Mouse (Mus musculus): ENCODE measurements around the gene Sipa1l3.

The Sipa1l3 gene

DNA sequence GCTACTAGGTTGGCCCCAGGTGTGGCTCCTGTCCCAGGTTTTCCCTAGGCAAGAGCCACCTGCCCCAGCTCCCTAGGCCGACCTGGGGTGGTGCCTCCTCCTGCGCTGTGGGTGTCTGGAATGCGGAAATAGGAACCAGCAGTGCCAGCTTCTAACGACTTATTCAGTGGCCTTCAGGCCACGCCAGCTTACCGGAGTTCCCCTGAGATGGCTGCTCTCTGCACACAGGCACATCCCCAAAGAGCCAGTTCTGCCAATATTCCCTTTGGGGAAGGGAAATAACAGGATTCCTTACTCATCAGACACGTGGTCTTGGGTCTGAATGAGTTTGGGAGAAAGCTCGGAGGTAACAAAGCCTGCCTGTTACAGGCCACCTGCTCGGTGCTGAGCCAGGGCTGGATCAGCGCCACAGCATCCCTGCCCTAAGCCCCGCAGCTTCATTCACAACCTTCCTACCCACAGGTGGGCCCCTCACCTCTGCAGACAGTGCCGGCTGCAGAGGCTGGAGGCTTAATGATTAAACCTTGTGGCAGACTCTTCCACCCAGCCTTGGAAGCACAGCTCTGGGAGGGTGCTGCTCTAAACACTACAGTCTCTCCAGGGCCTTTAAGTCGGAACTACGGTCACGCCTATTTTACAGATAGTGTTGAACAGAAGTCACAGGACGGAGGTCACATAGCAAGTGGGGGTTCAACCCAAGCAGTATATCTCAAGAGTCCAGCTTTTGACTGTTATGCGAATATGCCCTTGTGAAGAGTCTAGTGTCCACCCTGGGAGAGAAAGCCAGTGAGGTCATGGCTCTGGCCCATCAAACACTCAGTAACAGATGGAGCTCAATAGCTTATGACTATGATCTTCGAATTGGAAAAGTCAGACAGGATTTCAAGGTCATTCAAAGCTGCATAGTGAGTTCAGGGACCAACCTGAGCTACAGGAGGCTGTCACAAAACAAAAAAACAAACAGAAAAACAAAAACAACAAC lies 12.8 kb downstream of the Sipa1l3 start:
- DNase-seq (ENCODE audit: low spot score in 2 of 2) = no peak

DNA sequence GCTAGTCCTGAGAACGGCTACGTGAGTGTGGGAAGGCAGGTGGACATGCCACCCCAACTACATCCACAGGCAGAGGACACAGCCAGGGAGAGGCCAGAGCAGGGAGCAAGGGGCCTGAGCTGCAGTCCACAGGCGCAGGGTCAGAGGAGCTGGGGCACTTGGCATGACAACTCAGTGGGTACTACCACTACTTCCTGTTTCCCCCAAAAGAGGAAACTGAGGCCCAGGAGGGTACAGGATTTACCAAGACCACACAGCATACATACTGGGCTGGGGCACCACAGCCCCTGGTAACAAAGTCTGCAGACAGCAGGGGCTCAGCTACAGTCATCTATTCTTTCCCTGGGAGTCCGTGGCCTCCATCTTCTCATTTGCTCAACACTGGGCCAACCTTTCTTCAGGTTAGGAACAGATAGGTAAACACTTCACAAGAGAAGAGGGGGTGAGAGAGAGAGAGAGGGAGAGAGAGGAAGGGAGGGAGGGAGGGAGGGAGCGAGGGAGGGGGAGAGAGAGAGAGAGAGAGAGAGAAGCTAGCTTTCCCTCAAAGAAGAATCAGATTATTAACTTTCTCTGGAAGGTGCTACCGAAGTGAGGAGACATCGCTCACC lies 13.7 kb downstream of the Sipa1l3 start:
- DNase-seq (ENCODE audit: low spot score in 2 of 2) = no peak

DNA sequence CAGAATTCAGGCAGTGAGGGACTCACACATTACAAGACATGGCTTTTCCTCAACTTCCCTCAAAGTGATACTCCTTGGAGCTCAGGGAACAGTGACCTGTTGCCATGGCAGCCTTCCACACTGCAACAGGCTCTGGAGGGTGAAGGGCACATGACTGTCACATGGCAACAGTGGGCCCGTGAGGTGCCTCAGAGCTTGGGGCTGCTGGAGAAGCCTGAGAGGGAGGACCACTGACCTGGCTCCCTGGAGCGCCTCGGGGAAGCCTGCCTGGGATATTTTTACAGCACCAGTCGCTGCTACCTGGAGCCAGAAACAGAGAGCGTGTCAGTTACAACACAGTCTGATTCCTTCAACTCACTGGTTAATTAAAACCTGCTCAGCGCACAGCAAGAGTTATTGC lies 14.8 kb downstream of the Sipa1l3 start:
- no peak for DNase-seq (ENCODE audit: low spot score in 2 of 2)

DNA sequence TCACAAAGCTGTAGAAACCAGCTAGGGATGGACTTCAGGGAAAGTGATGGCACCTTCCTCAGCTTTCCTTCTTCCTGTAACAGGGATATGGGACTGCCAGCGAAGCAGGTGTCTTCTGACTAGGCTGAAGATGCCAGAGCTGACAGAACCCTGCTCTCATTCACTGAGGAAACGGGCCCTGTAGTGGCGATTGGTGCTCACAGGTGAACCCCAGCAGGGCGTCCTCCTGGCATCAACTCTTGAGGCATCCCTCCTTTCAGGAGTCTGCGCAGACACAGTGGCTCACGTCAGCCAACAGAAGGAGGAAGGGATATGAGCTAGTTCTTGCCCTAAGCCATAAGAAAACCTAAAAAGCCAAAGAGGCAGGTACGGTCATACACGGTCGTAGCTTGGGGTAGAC lies 17.2 kb downstream of the Sipa1l3 start:
- DNase-seq (ENCODE audit: low spot score in 2 of 2) = no peak

DNA sequence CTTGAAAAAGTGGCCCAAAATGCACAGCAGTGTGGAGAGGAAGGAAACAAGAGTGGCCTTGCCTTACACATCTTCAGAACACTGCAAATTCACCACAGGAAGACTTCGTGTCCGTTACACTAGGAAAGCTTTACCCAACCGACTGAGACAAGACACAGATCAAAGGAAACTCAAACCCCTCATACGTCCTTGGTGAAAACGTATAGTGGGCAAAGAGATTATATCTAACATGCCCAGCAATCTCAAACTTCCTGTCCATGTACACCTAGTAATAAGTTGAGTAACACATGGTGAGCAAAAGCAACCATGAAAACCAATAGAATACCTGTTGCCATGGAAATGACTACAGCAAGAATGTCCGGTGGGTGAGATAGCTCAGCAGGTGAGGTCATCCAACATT lies 19.4 kb downstream of the Sipa1l3 start:
- no peak for DNase-seq (ENCODE audit: low spot score in 2 of 2)

DNA sequence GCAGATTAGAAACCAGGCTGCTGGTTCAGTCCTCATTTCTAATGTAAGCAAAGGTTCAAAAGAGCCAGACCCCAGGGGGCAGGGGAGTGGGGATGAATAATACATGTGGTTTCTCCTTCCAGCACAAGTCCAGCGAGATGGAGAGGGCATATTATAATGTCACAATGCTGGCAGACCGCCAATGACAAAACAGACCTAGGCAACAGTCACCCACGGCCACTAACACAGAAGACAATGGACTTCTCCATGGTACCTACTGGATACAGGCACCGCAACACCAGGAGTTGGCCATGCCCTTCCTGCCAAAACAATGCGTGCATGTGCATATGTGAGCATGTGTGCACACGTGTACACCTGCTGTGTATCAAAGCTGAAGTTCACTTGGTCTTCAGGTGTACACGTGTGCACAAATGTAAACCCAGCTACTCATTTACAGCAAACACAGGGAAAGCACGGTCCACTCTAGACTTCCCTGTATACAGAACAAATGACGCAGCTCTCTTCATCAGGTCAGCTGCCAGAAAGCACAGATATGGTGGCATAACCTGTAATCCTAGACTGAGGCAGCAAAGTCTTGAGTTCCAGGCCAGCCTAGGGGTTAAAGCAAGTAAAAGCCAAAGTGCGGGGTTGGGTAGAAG lies 21.4 kb downstream of the Sipa1l3 start:
- no peak for DNase-seq (ENCODE audit: low spot score in 2 of 2)

DNA sequence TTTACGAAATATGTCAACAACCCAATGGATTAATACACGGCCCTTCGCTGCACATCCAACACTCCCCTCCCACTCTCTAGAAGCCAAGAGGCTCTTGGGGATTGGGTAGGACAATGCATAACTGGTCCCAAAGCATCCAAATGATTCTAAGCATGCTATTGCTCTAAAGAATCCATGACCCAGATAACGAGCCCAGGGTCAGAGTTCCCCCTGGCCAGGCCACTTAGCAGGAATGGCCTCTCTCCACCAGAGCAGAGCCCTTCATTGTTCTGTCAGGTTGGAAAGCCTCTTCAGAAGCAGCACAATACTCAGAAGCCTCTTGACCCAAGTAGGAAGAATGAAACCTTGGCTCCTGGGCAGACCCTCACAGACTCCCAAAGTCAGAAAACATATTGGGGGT lies 22.1 kb downstream of the Sipa1l3 start:
- DNase-seq (ENCODE audit: low spot score in 2 of 2) = no peak

DNA sequence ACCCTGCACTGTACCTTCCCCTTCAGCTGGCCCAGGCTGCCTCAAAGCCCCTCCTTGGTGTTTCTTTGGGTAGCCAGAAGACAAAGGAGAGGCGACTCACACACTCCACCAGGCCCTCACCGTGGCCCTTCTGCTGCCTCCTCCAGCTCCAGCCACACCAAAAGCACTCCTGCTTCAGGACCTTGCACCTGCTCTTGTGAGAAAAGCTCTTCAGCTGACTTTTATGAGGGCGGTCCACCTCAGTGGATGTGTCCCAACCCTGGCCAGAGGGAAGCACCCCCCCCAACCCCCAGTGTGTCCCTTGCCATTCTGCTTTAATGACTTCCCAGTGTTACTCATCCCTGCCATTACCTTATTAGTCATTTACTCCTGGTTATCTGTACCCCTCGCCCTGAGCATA lies 22.6 kb downstream of the Sipa1l3 start:
- DNase-seq (ENCODE audit: low spot score in 2 of 2) = no peak

DNA sequence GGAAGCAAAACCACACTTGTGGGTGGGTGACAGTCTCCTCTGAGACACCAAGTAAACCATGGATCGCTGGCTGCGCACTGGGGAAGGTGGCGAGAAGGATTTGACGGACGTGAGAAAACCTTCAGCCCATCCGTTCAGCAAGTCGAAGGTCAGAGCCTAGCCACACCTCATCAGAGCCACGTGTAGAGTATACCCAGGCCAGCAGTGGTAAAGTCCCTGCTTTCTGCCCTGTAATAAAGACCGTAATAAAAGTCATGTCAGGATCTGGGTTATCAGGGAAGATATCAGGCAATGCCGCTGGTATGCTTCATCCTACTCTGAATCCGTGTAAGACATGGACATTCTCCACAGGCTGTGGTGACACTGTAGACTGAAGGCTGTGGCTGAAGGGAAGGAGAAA lies 23.6 kb downstream of the Sipa1l3 start:
- DNase-seq (ENCODE audit: low spot score in 2 of 2) = no peak

DNA sequence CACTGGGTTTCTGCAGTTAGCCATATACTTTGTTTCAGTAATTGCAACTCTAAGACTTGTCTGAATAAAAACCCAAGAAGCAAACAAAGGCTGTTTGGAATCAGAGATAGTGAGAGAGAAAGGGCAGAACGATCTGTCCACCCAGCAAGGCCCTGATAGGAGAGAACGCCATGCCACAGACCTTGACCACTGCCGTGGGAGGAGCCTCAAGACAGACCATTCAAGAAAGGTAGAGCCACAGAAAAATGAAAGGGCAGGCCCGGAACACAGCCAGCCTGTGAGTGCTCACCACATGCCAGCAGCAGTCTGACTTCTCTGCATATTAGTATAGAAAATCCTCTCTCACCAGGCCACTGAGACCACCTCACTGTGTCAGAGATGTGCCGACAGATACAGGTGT lies 24.4 kb downstream of the Sipa1l3 start:
- no peak for DNase-seq (ENCODE audit: low spot score in 2 of 2)

DNA sequence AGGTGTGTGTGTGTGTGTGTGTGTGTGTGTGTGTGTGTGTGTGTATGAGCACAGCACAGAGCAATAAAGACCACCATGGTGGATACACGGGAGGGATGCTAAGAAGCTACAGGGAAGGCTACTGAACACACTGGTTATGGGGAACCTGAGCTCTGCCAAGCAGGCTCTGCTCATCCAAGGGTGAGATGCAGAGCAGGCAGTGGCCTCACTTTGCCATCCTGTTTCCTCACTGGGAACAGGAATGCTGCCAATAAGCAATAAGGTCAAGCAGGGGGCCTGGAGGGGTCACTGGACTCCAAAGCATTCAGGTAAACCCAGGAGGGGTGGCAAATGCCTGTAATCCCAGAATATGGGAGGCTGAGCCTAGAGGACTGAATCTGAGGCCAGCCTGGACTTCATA lies 25.4 kb downstream of the Sipa1l3 start:
- DNase-seq (ENCODE audit: low spot score in 2 of 2) = no peak

DNA sequence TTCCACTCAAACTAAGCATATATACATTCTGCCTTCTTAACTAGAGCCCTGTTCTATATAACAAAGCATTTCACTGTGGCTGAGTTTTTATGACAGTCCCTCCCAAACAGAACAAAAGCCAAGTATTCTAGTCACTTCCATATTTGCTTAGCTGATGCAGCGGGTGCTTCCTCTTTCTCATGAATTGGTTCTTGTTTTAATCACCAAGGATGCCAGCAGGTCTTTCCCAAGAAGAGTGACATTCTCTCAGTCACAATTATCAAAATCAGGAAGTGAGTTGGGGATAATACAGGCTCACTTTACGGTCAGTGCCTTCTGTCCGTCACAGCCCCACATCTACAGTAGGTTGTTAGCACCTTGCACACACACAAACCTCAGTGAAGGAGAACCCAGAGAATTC lies 26.6 kb downstream of the Sipa1l3 start:
- no peak for DNase-seq (ENCODE audit: low spot score in 2 of 2)

DNA sequence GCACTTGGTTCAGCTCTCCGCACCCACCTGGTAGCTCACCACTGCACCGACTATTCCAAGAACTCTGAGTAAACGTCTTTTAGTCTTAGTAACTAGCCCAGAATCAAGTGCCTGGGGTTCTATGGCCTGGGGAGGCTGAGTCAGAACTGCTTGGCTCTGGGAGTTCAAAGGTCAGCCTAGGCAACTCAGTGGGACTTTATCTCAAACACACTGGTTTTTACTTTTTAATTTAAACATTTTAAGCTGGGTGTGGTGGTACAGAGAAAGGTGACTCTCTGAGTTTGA lies 27.0 kb downstream of the Sipa1l3 start:
- no peak for DNase-seq (ENCODE audit: low spot score in 2 of 2)

DNA sequence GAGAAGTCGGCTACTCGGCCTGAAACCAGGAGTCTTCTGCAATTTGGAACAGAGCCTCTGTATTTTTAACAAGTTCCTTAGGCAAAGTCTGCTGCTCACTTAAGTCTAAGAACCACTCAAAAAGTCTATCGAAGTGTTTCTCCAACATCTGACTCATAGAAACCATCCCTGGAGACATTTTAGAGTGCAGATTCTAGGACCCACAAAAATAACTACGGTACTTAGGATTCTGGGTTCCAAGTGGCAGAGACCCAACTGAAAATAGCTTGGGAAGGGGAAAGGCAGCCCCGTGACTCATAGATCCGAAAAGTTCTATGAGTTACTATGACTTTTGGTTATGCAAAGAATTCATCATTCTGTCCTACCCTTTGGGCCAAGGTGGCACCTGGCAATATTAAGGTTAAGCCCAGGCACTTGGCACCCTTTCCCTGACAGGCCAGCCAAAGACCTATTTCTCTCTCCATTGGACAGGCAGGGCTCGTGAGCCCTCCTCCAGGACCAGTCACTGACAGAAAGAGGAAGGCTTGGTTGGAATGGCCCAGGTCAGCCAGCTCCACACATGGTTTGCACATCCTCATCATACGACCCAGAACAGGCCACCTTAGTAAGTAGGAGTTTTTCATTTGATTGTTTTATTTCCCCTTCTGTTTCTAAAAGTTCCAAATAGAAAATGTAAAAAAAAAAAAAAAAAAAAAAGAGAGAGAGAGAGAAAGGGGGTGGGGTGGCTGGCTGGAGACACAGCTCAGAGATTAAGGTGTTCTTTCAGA lies 27.6 kb downstream of the Sipa1l3 start:
- DNase-seq (ENCODE audit: low spot score in 2 of 2) = no peak

DNA sequence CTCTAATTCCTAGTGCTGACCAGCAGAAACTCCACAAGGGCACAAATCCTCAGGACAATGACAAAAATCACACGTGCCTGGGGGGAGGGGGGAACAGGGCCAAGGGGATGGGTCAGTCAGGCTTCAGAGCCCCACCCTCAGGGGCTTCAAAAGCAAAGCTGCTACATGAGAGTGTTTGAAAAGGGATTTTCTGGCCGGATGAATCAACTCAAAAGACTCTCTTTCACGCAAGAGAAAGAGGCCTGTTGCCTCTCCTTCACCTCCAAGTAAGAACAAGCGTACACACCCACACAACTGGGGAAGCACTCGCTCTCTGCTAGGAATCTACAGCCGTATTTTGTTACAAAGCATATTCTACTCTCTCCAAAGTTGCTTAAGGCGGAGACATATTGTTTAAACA lies 28.6 kb downstream of the Sipa1l3 start:
- no peak for DNase-seq (ENCODE audit: low spot score in 2 of 2)

DNA sequence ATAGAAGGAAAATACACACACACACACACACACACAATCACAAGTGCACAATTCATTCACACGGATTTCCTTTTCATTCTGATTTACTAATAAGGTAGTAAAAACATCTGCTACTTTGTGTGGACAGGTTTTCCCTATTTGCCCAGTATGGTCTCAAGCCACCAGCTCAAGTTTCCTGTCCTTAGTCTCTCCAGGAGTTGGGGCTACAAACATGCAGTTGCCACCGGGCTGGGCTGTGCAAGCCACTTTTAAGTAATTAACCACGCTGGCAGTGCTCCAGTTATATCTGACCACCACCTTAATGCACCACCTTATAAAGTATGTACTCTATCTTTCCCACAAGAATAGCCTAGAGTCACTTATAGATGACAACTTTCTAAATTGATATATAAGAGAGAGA lies 29.1 kb downstream of the Sipa1l3 start:
- no peak for DNase-seq (ENCODE audit: low spot score in 2 of 2)

DNA sequence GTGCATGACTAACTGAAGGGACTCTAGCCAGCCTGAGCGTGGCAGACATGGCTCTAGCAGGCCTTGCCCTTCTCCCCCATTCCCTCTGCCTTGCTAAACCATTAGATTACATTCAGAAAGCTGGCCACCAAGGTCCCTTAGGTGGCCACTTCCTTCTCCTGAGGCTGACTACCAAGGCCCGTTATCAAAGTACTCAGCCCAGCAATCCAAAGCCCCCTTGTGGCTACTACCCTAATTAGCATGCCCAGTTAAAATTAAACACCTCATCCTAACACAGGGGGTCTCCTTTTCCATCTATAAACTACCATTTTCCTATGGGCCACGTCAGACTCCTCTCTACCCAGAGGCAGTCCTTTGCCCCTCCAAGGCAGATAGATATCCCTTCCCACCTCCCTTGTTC lies 31.7 kb downstream of the Sipa1l3 start:
- no peak for DNase-seq (ENCODE audit: low spot score in 2 of 2)

DNA sequence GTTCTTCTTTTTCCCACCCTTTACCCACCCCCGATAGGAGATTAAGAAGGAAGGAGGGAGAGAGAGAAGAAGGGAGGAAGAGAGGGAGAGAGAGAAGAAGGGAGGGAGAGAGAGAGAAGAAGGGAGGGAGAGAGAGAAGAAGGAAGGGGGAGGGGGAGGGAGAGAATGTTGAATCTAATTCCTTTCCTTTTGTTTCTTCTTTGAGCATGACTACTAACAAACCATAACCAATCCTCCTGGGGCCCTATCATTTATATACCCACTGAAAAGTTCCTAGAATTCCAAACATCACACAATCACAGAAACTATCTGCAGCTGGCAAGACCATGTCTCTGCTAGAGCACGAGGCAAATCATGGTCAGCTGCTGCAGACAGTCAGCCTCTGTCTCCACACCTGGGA lies 32.7 kb downstream of the Sipa1l3 start:
- DNase-seq (ENCODE audit: low spot score in 2 of 2) = no peak

DNA sequence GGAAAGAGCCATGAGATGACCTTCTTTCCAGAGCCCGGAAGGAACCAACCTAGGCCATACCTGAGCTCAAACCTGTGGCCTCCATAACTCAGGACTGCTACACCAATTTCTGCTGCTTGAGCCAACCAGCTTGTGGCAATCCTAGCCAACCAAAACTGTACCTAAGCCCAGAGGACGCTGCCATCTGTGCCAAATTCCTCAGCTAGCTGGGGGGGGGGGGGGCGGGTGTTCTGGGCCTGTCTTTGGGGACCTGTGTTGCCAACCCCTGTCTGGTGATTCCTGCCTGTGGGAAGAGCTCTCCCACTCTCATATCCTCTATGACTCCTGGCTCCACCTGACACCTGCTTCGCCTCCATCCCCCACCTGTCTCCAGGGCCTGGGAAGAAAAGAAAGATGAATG lies 34.9 kb downstream of the Sipa1l3 start:
- no peak for DNase-seq (ENCODE audit: low spot score in 2 of 2)

DNA sequence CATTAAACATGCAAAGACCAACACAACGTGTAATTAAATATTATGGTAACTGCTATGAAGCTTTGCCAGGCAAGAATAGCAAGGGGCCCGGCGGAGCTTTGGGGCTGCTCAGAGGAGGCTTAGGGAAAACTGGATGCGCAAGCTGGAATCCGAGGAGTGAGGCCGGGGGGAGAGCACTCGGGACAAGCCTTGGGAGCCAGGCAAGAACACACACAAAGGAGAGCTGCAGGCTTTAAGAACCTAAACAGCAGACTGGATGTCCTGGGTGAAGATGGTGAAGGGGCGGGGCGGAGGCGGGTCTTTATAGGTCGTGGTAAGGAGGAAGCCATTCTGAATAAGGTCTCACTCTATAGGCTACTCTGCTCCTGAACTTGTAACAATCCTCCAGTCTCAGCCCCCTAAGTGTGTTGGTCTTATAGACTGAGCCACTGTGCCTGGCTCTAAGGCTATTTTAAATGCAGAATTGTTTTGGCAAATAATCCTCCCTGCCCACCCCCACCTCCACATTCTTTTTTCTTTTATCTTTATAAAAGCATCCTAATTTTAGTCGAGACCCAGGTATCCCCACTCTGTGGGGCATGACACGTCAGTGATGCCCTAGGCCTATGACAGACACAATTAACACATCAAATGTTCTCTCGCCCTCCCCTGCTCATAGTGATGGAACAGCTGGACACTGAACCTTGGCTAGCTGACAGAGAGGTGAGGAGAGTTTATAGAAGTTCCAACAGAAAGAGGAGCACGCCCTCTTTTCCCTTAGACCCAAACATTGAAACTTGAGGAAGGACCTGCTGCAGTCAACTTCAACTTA lies 36.9 kb downstream of the Sipa1l3 start:
- DNase-seq (ENCODE audit: low spot score in 2 of 2) = no peak

DNA sequence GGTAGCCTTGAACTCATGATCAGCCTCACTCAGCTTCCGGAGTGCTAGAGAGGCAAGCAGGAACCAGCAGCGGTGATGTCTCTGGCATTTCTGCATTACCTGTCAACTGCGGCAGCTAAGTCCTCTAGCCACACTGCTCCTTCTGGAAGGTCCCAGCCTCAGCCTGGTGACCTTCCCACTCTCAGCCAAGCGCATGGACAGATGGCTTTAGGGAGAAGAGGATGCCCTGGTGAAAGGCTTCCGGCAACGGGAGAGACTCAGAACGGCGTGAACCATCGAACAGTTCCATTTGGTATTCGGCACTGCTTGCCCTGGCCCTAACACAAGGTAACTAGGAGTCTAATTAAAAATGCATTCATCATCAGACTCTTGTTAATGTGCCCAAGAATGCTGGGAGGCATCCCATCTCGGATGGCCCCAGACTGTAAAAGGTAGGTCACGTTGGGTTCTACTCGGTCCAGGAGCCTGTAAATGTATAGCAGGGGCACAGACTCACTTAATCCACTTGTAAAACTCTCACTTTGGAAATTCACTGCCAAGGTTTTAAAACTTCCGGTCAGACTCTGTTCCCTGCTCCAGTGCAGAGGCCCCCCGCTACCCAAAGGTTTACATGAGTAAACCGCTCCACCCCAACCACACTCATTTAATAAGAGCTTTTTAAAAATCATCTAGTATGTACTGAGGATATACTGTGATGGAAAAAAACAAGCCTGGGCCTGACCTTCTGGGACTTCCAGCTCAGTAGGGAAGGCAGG lies 37.7 kb downstream of the Sipa1l3 start:
- DNase-seq (ENCODE audit: low spot score in 2 of 2) = no peak
